Mouse (Mus musculus) liver, embryonic 12.5 days (tissue): ENCODE data around the gene Evpl. TPM values are rescaled to one million over a fixed set of nuclear protein-coding genes. Genes with fewer than 3 reads are reported as not detected.

ENCODE experiments used
- ATAC-seq: fragments of 200-750 bp; cut with Nextera tagmentation; 2 replicates; pipeline ENCODE4 v1.8.0; 2017; ENCODE audit warnings: moderate number of reproducible peaks, mild to moderate bottlenecking, moderate library complexity
- H3K27ac ChIP-seq: fragments of 300-500 bp; sonication (generic); 2 replicates; pipeline ENCODE4 v1.5.1; 2016; ENCODE audit warnings: mild to moderate bottlenecking
- H3K27me3 ChIP-seq: fragments of 300-500 bp; sonication (generic); replicated peaks from 2 replicates; pipeline ENCODE4 v1.6.1; 2016; ENCODE audit warnings: mild to moderate bottlenecking, moderate library complexity
- H3K36me3 ChIP-seq: fragments of 300-500 bp; sonication (generic); 2 replicates; pipeline ENCODE4 v1.6.1; 2016; ENCODE audit warnings: mild to moderate bottlenecking, moderate library complexity
- H3K4me1 ChIP-seq: fragments of 300-500 bp; sonication (generic); 2 replicates; pipeline ENCODE4 v1.6.1; 2016
- H3K4me2 ChIP-seq: fragments of 300-500 bp; sonication (generic); 2 replicates; pipeline ENCODE4 v1.6.1; 2016; ENCODE audit warnings: mild to moderate bottlenecking, moderate library complexity
- H3K4me3 ChIP-seq: fragments of 300-500 bp; sonication (generic); 2 replicates; pipeline ENCODE4 v1.5.1; 2016; ENCODE audit warnings: mild to moderate bottlenecking, moderate library complexity
- H3K9ac ChIP-seq: fragments of 300-500 bp; sonication (generic); 2 replicates; pipeline ENCODE4 v1.6.1; 2016; ENCODE audit warnings: mild to moderate bottlenecking, moderate library complexity
- H3K9me3 ChIP-seq: fragments of 300-500 bp; sonication (generic); replicated peaks from 2 replicates; pipeline ENCODE4 v1.6.1; 2016; ENCODE audit warnings: mild to moderate bottlenecking, moderate library complexity
- WGBS: fragments of 180-500 bp; shearing (Covaris S2); methylation state at CpG from one replicate; pipeline ENCODE4 v1.1.7; 2016; ENCODE audit not compliant: insufficient replicate concordance; 5-methylcytosine and 5-hydroxymethylcytosine counted together
- polyA plus RNA-seq: library from polyadenylated mRNA; unstranded; fragments of >200 nt; fragmentation: Nextera tagmentation; extraction: Ambion mirVana; gene quantifications from 2 replicates; pipeline ENCODE4 v1.2.1, GENCODE M21; 2016

Evpl gene
- polyA plus RNA-seq, 1 experiment from 2014 or later, result 0.30 TPM

GRCm38 (mm10) chr11:116221931-116222739 is 15.7 kb downstream of the Evpl start:
- Histone ChIP-seq H3K4me3 (peak overlapping the region; percentile 29; the same call in 1 of the 2 replicates), H3K36me3 (no peaks in the 10 kb centered on the region), H3K9ac (no peak overlapping the region), H3K27ac (no peak overlapping the region), H3K27me3 (peaks cover 61% of the 10 kb centered on the region), H3K4me1 (peaks cover 19% of the 10 kb centered on the region), H3K4me2 (peak overlapping the region; percentile 49), H3K9me3 (no peaks in the 10 kb centered on the region)
- WGBS, result 8% methylated on average over 53 of the region's 53 CpGs
- ATAC-seq, result no peak

DNA sequence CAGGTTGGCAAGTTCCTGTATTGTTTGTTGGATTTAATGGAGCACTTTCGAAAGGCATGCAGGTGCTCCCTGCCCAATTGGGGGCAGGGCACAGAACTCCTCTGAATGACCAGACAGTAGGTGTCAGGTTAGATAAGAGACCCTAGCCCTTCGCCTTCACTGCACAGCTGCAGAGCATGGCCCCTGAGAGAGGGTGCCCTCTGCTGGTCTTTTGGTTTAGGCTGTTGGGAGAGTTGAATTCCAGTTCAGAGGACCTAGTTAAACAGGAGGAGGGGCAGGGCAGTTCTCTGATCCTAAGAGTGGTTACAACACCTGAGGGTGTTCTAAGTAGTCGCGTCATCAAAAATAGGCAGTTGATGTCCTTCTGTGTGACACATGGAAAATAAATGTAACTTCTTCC is 18.0 kb downstream of the Evpl start:
- peak; percentile 26; the same call in 1 of the 2 replicates for ATAC-seq
- 10% methylated on average over 4 of the region's 4 CpGs for WGBS
- Histone ChIP-seq H3K9ac (no peak overlapping the region), H3K9me3 (no peaks in the 10 kb centered on the region), H3K27ac (no peak overlapping the region), H3K4me3 (no peak overlapping the region), H3K27me3 (peaks cover 50% of the 10 kb centered on the region), H3K4me1 (peaks cover 19% of the 10 kb centered on the region), H3K36me3 (no peaks in the 10 kb centered on the region), H3K4me2 (no peak overlapping the region)

GRCm38 (mm10) chr11:116218737-116219400 is 19.0 kb downstream of the Evpl start:
- H3K9me3 ChIP-seq, result no peaks in the 10 kb centered on the region
- peak overlapping the region; percentile 12; the same call in 1 of the 2 replicates for H3K27ac ChIP-seq
- H3K9ac ChIP-seq, result no peak overlapping the region
- H3K36me3 ChIP-seq, result no peaks in the 10 kb centered on the region
- peaks cover 40% of the 10 kb centered on the region for H3K27me3 ChIP-seq
- H3K4me2 ChIP-seq, result no peak overlapping the region
- peaks cover 19% of the 10 kb centered on the region for H3K4me1 ChIP-seq
- WGBS, result 48% methylated on average over 7 of the region's 7 CpGs
- ATAC-seq, result peak; percentile 23; the same call in 1 of the 2 replicates
- no peak overlapping the region for H3K4me3 ChIP-seq

GRCm38 (mm10) chr11:116218263-116218662 is 19.6 kb downstream of the Evpl start:
- no peak overlapping the region for H3K4me2 ChIP-seq
- WGBS, result 61% methylated on average over 2 of the region's 2 CpGs
- no peaks in the 10 kb centered on the region for H3K36me3 ChIP-seq
- H3K9ac ChIP-seq, result no peak overlapping the region
- H3K27ac ChIP-seq, result peak overlapping the region; percentile 12; the same call in 1 of the 2 replicates
- no peak overlapping the region for H3K4me3 ChIP-seq
- H3K4me1 ChIP-seq, result peaks cover 19% of the 10 kb centered on the region
- H3K9me3 ChIP-seq, result no peaks in the 10 kb centered on the region
- ATAC-seq, result no peak
- peaks cover 34% of the 10 kb centered on the region for H3K27me3 ChIP-seq

GRCm38 (mm10) chr11:116216549-116216948 is 21.3 kb downstream of the Evpl start:
- ATAC-seq, result no peak

GRCm38 (mm10) chr11:116215991-116216390 is 21.9 kb downstream of the Evpl start:
- Histone ChIP-seq H3K4me2 (no peak overlapping the region), H3K9me3 (no peaks in the 10 kb centered on the region), H3K36me3 (peaks cover 6% of the 10 kb centered on the region), H3K27me3 (peaks cover 11% of the 10 kb centered on the region), H3K27ac (no peak overlapping the region), H3K4me3 (no peak overlapping the region), H3K4me1 (peaks cover 25% of the 10 kb centered on the region), H3K9ac (no peak overlapping the region)
- WGBS, result 77% methylated on average over 6 of the region's 6 CpGs
- ATAC-seq, result no peak

More at GRCm38 (mm10) chr11:116216549-116216948, 21.3 kb downstream of the Evpl start:
- H3K4me2 ChIP-seq, result no peak overlapping the region
- 75% methylated on average over 11 of the region's 11 CpGs for WGBS
- peaks cover 6% of the 10 kb centered on the region for H3K36me3 ChIP-seq
- peaks cover 17% of the 10 kb centered on the region for H3K27me3 ChIP-seq
- H3K4me3 ChIP-seq, result no peak overlapping the region
- no peak overlapping the region for H3K9ac ChIP-seq
- H3K4me1 ChIP-seq, result peaks cover 19% of the 10 kb centered on the region
- H3K27ac ChIP-seq, result no peak overlapping the region
- H3K9me3 ChIP-seq, result no peaks in the 10 kb centered on the region

- Histone ChIP-seq H3K36me3 (peaks cover 6% of the 10 kb centered on the region), H3K4me1 (peaks cover 31% of the 10 kb centered on the region), H3K4me2 (no peak overlapping the region), H3K9me3 (no peaks in the 10 kb centered on the region), H3K27me3 (peaks cover 3% of the 10 kb centered on the region), H3K27ac (no peak overlapping the region), H3K4me3 (no peak overlapping the region), H3K9ac (no peak overlapping the region)
- no peak for ATAC-seq
- WGBS, result 73% methylated on average over 7 of the region's 7 CpGs
These were observed 22.7 kb downstream of the Evpl start for GRCm38 (mm10) chr11:116215181-116215580.

DNA sequence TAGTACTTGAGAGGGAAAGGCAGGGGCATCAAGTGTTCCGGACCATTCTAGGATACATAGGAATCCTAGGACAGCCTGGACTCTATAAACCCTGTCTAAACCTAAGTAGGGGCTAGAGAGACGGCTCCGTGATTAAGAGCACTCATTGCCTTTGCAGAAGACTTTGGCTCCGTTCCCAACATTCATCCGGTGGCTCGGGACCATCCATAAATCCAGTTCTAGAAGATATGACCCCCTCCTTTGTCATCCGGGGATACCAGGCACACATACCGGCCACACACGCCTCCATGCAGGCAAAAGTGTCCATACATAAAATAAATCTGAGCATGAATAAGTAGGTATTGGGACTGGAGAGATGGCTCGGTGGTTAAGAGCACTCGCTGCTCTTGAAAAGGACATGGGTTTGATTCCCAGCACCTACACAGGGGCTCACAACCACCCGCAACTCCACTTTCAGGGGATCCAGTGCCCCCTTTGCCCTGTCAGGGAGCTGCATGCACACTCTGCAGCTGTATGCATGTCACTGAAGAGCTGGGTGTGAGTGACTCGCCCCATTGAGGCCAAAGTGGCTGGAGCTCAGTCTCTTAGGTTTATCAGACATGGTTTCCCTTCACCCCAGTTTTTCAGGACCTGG is 23.9 kb downstream of the Evpl start:
- peaks cover 19% of the 10 kb centered on the region for H3K4me1 ChIP-seq
- H3K36me3 ChIP-seq, result peaks cover 6% of the 10 kb centered on the region
- no peaks in the 10 kb centered on the region for H3K27me3 ChIP-seq
- H3K4me2 ChIP-seq, result no peak overlapping the region
- H3K9me3 ChIP-seq, result no peaks in the 10 kb centered on the region
- no peak overlapping the region for H3K9ac ChIP-seq
- no peak for ATAC-seq
- no peak overlapping the region for H3K27ac ChIP-seq
- H3K4me3 ChIP-seq, result no peak overlapping the region
- 78% methylated on average over 13 of the region's 13 CpGs for WGBS

DNA sequence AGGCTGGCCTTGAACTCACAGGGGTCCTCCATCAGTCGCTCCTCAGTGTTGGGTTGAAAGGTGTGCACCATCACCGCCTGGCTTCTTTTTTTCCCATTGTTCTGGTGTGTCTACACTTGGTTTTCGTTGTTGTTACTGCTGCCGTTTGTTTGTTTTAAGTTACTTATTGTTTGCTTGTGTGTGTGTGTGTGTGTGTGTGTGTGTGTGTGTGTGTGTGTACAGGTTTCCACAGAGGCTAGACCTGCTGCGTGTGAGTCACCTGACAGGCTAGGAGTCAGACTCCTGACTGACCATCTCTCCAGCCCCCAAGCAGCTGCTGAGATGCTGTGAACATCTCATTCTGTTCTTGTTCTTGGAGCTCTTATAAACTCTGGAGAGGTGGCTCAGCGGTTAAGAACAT is 25.0 kb downstream of the Evpl start:
- WGBS, result 77% methylated on average over 6 of the region's 6 CpGs
- no peak overlapping the region for H3K9ac ChIP-seq

GRCm38 (mm10) chr11:116210696-116211095 is 27.2 kb downstream of the Evpl start:
- no peak for ATAC-seq
- Histone ChIP-seq H3K4me3 (no peak overlapping the region), H3K9ac (no peak overlapping the region), H3K9me3 (no peaks in the 10 kb centered on the region), H3K4me2 (no peak overlapping the region), H3K27me3 (no peaks in the 10 kb centered on the region), H3K27ac (no peak overlapping the region), H3K4me1 (peaks cover 22% of the 10 kb centered on the region; the same call in 1 of the 2 replicates), H3K36me3 (peaks cover 30% of the 10 kb centered on the region)
- 50% methylated on average over 5 of the region's 5 CpGs for WGBS

More for the DNA sequence above, 25.0 kb downstream of the Evpl start:
- ATAC-seq, result no peak
- Histone ChIP-seq H3K9me3 (no peaks in the 10 kb centered on the region), H3K27me3 (no peaks in the 10 kb centered on the region), H3K27ac (no peak overlapping the region), H3K4me3 (no peak overlapping the region), H3K4me2 (no peak overlapping the region), H3K4me1 (peaks cover 12% of the 10 kb centered on the region; the same call in 1 of the 2 replicates), H3K36me3 (peaks cover 12% of the 10 kb centered on the region)

DNA sequence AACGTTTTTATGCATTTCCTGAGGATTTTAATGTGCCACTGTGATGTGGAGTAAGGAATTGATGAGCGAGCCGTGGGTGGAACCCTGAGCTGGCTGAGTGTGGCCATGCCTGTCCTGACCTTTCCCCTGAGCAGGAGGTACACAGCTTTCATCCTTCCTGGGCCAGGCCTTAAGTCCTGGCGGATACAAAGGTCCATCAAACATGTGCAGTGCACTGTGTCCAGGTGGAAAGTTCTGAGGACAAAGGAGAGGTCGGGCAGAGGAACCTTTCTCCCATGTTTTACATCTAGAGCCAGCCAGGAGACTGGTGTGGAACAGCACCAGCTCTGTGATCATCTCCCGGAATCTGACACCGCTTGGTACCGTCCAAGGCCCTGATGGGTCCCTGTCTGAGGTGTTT is 28.6 kb downstream of the Evpl start:
- Histone ChIP-seq H3K4me2 (no peak overlapping the region), H3K4me3 (no peak overlapping the region), H3K4me1 (peaks cover 22% of the 10 kb centered on the region; the same call in 1 of the 2 replicates), H3K27ac (no peak overlapping the region), H3K9ac (no peak overlapping the region), H3K36me3 (peaks cover 40% of the 10 kb centered on the region), H3K9me3 (no peaks in the 10 kb centered on the region), H3K27me3 (no peaks in the 10 kb centered on the region)
- ATAC-seq, result no peak
- 73% methylated on average over 8 of the region's 8 CpGs for WGBS

DNA sequence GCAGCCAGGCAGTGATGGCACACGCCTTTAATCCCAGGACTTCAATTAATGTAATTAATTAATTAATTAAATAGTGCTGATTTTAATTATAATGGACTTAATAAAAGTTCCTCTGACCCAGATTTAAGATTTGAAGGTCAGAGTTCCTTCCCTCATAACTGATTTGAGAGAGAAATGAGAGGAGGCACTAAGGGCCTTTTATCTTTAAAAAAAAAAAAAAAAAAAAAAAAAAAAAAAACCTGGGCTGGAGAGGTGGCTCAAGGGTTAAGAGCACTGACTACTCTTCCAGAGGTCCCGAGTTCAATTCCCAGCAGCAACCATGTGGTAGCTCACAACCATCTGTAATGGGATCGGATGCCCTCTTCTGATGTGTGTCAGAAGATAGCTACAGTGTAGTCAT is 29.2 kb downstream of the Evpl start:
- H3K9me3 ChIP-seq, result no peaks in the 10 kb centered on the region
- ATAC-seq, result no peak
- H3K27me3 ChIP-seq, result no peaks in the 10 kb centered on the region
- WGBS, result 75% methylated on average over 3 of the region's 3 CpGs
- H3K4me2 ChIP-seq, result no peak overlapping the region
- no peak overlapping the region for H3K4me3 ChIP-seq
- H3K36me3 ChIP-seq, result peaks cover 40% of the 10 kb centered on the region
- peaks cover 22% of the 10 kb centered on the region; the same call in 1 of the 2 replicates for H3K4me1 ChIP-seq
- no peak overlapping the region for H3K27ac ChIP-seq
- H3K9ac ChIP-seq, result no peak overlapping the region
